Mouse (Mus musculus) natural killer cell, adult 2 months (primary cell): Measurements from ENCODE around the gene Btbd3.

Source experiments
- DNase-seq, 2 experiments: peaks; one replicate each; pipeline ENCODE4 v3.0.0; 2022; ENCODE audit warnings: low spot score in 2 of 2

Gene Btbd3

GRCm38 (mm10) chr2:138384762-138385161, 128.4 kb downstream of the Btbd3 start:
- no peak for DNase-seq

GRCm38 (mm10) chr2:138388591-138388990, 132.2 kb downstream of the Btbd3 start:
- DNase-seq: no peak

DNA sequence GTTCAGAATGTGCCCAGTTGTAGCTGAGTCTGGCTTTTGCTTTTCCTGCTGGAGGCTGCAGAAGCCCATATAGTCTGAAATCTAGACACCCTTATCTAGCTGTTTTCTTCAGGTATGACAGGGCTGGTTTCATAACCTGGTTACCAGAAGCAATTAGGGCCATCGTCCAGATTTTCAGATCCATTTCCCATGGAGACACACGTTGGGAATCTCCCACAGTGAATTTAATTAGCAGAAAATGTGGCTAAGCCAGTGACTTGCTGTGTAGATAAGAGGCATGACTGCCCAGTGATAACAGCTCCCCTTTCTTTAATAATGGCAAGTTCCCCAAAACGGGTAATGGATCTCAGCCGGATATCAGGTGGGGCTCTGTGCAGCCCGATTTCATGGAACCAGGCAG, 146.7 kb downstream of the Btbd3 start:
- DNase-seq: no peak

DNA sequence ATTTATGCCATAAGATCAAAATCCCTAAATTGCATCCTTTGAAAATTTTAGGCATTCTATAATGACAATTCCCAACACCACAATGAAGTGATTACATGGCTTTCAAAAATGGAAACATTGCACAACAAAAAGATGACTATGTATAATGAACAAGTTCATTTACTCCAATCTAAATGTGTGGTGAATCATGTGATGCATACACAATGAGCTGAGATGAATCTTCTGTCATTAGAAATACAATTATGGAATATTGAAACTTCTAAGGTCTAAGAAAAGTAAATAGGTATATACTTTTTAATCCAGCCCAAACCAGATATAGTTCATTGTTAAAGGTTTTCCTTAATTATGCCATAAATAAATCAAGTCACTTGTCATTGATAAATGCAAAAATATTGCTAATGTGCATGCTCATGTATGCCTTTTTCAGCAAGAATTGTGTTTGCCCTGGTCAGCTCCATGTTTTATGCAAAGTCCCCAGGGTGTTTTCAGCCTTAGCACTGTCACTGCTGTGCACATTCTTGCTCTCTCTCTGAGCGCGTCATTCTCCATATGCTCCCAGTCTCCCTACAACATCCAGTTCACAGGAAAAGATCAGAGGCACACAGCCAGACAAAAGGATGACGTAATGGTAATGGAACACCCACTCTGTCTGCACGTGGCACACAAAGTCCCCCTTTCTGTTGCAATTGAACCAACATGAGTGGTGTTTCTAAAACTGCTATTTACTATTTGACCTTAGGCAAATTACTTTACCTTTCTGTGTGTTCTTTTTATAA, 149.6 kb downstream of the Btbd3 start:
- no peak for DNase-seq

- no peak for DNase-seq
These were observed 150.3 kb downstream of the Btbd3 start for GRCm38 (mm10) chr2:138406703-138407102.

GRCm38 (mm10) chr2:138412537-138412936, 156.2 kb downstream of the Btbd3 start:
- no peak for DNase-seq

DNA sequence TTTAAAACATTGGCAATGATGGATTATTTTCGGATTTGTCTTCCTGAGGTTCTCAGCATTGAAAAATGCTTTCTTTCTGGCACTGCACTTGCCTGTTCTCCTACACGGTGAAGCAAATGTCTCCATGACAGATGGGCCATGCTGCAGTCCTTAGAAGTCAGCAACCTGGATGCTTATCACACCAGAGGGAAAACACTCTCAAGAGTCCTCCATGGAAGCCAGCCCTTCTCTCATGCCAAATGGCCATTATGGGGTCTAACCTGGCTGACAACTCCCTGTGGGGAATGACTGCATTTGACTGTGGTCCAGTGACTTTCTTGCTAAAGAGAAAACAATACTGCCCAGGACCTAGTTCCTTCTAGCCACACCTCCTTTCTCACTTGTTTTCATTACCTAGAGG, 166.0 kb downstream of the Btbd3 start:
- no peak for DNase-seq

DNA sequence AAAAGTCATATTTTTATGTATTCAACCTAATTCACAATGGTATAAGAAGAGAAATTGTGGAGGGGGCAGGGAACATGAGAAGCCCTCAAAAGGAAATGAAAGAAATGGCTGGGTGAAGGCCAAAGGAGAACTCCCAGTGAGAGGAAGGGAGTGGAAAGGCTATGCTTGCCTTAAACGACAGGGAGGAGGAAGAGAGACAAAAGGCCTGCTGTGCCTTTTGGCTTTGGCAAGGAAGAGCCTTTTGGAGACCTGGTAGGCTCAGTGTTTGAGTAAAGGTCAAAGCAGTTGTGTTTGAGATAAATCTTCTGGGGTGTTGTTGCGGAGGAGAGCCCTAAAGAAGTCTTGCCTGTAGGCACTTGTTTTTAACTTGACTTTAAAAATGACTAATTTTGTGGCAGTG, 175.6 kb downstream of the Btbd3 start:
- DNase-seq: no peak

- no peak for DNase-seq
These were observed 190.1 kb downstream of the Btbd3 start for GRCm38 (mm10) chr2:138446466-138446865.

GRCm38 (mm10) chr2:138446943-138447342, 190.6 kb downstream of the Btbd3 start:
- DNase-seq: no peak

GRCm38 (mm10) chr2:138447681-138448080, 191.3 kb downstream of the Btbd3 start:
- DNase-seq: no peak

DNA sequence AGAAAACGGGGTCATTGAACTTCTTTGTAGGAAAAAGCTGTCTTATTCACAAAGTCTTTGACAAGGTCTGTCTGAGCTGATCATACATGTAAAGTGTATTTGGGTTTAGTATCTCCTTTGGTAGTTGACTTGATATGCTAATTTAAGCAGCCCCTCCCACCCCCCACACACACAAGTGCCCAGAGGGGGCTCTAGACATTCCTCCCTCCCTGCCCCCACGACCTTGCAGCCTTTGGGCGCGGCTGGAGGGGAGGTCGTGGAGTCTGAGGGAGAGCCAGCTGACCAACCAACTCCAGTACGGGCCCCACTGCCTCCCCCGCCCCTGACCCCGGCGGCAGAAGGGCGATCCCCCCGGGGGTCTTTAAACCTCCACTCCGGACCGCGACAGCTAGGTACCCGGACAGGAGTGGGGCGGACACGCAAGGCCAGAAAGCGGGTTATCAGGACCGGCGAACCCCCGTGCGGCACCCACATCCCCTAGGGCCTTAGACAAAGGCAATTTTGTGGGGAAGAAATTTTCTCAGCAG, 211.7 kb downstream of the Btbd3 start:
- no peak for DNase-seq

DNA sequence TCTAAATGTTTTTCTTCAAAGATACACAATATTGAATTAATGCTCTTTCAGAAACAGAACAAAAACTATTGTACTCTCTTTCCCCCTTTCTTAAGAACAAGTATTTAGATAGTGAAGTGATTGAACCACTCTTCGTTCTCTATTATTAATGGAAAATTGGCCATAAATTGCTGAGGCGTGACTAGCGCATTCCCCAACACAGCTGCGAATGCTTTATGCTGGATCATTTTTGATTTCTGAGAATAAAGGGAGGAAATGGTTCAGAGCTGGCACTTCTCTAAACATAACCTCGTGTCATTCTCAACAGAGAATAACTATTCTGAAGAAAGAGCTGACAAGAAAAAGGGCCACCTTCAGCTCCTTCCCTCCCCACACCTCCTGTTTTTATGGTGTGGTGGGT, 217.0 kb downstream of the Btbd3 start:
- DNase-seq: no peak

DNA sequence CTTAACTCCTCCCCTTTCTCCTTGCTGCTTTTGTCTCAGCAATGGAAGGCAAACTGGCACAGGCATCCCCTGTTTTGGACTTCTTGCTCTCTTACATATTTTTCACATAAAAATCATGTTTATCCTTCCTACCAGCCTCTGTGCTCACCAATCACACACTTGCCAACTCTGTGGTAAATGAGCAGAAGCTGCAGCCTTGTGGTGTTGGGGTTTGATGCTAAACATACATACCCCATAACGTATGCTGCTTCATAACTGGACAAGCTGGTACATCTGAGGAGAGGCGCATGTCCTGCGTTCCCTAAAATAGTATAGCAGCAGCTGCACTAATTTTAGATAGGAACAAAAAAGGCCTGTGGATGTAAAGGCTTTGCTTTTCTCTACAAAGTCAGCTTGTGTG, 220.1 kb downstream of the Btbd3 start:
- no peak for DNase-seq

DNA sequence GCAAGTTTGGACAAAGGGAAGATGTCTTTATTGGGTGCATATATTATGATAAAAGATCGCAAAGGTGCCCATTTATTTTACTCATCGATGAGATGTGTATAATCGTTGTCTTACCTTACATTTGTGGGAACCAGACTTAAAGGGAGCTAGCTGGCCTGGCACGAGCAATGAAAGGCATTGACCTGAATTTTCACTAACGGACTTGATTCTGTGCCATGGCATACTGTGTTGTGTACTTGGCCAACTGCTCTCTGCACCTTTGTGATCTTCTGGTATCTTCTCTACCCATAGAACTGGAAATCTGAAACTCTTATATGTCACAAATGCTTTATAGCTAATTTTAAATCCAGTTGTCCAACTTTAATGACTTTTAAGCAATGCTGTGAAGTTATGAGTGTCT, 220.9 kb downstream of the Btbd3 start:
- DNase-seq: no peak

- DNase-seq: no peak
These were observed 226.2 kb downstream of the Btbd3 start for GRCm38 (mm10) chr2:138482541-138482940.

DNA sequence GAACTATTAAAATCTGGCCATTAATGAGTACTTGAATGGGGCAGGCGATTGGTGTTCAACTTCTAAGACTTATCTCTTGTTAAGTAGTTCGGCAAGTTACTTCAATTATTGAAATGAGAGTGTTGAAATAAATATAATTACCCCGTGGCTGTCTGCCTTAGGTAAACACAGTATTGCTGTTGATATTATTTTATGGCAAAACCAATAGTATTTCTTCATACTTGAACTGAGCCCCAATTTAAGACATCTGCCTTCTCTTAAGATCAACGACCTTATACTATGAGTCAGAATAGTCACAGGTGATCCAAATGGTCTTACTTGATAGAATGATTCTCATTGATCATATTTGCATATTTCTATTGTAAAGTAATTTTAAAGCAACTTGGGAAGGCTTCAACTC, 228.5 kb downstream of the Btbd3 start:
- DNase-seq: no peak

DNA sequence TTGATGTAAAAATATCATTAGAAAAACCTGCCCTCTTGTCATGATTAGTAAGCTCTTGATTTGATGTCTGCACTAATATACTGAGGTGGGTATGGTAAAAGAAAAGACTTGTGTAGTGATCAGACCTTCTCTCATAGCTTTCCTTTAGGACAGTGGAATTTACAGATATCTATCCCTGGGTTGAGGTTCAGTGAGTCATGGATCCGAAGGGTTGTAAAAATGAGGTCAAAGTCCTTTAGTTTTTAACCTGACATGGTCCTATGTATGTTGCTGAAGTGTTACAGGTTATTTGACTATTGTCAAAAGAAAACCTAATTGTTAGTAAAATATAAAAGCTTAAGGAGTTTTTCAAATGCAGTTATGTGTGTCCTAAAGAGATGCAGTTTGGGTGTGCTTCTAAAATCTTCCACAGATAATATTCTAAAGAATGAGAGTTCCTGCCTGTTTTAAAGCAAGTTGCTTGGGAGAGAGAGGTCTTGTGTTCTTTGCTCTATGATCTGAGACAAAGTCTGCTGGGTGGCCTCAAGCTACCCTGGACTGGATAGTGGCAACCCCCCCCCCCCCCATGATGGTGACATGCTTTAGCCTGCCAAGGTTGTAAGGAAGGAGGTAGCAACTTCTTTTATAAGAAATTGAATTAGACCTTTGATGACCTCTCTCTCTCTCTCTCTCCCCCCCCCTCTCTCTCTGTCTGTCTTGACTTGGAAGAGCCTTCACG, 234.5 kb downstream of the Btbd3 start:
- DNase-seq: no peak

DNA sequence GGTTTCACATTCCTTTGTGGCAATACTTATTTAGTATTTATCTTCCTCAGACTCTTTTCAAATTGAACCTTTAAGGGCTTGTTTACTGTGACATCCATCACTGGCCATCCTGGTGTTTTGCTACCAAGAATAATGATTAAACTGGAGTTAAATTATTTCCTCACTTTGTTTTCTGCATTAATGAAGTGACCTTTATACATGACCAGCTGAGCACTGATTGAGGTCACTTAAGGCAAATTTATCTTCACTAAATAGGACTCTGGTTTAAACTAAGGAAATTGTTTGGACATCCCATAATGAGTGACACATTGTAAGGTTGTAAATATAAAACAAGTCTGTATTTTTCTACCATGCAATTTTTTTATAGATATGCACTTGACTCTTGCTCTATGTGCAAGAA, 235.8 kb downstream of the Btbd3 start:
- DNase-seq: no peak

- DNase-seq: no peak
These were observed 247.6 kb downstream of the Btbd3 start for GRCm38 (mm10) chr2:138503866-138504380.

- no peak for DNase-seq
These were observed 259.2 kb downstream of the Btbd3 start for GRCm38 (mm10) chr2:138515531-138515930.

DNA sequence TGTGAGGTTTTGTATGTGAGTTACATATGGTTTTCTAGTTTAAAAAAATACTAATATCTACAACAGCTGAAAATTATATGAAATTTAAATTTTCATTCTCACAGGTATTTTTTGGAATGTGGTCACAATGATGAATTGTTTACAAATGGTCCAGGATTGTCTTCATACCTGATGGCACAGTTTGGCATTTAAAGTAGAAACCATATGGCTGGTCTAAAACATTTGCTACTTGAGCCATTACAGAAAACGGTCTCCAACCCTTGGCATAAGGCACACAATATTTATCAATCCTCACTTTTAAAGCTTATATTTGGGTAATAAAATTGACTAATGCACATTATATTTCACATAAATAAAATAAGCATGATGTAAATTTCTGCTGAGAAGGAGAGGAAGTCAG, 272.1 kb downstream of the Btbd3 start:
- DNase-seq: no peak
